Mouse (Mus musculus): ENCODE data around the gene Mov10. TPM values are rescaled to one million over a fixed set of nuclear protein-coding genes. Genes with fewer than 3 reads are reported as not detected.
"Not testable (repeated sequence)": the region's sequence is repeated elsewhere in the genome, so short reads cannot be mapped to it uniquely, and the experiment has no call there.

Gene Mov10
- polyA plus RNA-seq, 1 experiment from 2014 or later = 36.2 TPM

GRCm38 (mm10) chr3:104815346-104815745 lies 3.0 kb downstream of the Mov10 start:
- Histone ChIP-seq H3K9me3 (replicated peaks; ENCODE audit: control insufficient read depth, low read length) (no peaks in the 10 kb centered on the region), H3K27me3 (ENCODE audit: control insufficient read depth, insufficient read depth, low read depth, low read length) (no peaks in the 10 kb centered on the region), H3K27ac (ENCODE audit: low read length) (no peak overlapping the region), H3K9ac (ENCODE audit: low read depth, low read length) (no peak overlapping the region), H3K4me3 (ENCODE audit: low read depth, low read length) (no peak overlapping the region), H3K4me1 (ENCODE audit: control insufficient read depth, low read depth, low read length) (peaks cover 17% of the 10 kb centered on the region), H3K4me2 (ENCODE audit: low read depth, low read length) (no peak overlapping the region), H3K36me3 (ENCODE audit: control insufficient read depth, insufficient read depth) (no peaks in the 10 kb centered on the region)
- ATAC-seq (ENCODE audit: low read depth) = no peak
- 70% methylated on average over 2 of the region's 2 CpGs for WGBS (ENCODE audit: insufficient replicate concordance)

- 82% methylated on average over 1 of the region's 1 CpGs for WGBS (ENCODE audit: insufficient replicate concordance)
- no peaks in the 10 kb centered on the region for H3K36me3 ChIP-seq (ENCODE audit: control insufficient read depth, insufficient read depth)
Measured at GRCm38 (mm10) chr3:104814746-104815145, 3.6 kb downstream of the Mov10 start.

DNA sequence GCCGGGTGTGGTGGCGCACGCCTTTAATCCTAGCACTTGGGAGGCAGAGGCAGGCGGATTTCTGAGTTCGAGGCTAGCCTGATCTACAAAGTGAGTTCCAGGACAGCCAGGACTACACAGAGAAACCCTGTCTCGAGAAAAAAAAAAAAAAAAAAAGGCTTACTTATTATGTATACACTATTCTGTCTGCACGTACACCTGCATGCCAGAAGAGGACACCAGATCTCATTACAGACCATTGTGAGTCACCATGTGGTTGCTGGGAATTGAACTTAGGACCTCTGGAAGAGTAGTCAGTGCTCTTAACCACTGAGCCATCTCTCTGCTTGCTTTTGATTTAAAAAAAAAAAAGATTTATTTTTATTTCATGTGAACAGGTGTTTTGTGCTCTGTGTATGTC lies 5.1 kb downstream of the Mov10 start:
- 78% methylated on average over 7 of the region's 7 CpGs for WGBS (ENCODE audit: insufficient replicate concordance)
- not testable (repeated sequence) for H3K9me3 ChIP-seq (replicated peaks; ENCODE audit: control insufficient read depth, low read length); H3K27me3 ChIP-seq (ENCODE audit: control insufficient read depth, insufficient read depth, low read depth, low read length); H3K4me1 ChIP-seq (ENCODE audit: control insufficient read depth, low read depth, low read length); H3K4me2 ChIP-seq (ENCODE audit: low read depth, low read length); ATAC-seq (ENCODE audit: low read depth); H3K4me3 ChIP-seq (ENCODE audit: low read depth, low read length); H3K9ac ChIP-seq (ENCODE audit: low read depth, low read length); H3K36me3 ChIP-seq (ENCODE audit: control insufficient read depth, insufficient read depth); H3K27ac ChIP-seq (ENCODE audit: low read length)

More at GRCm38 (mm10) chr3:104814746-104815145, 3.6 kb downstream of the Mov10 start:
- H3K4me1 ChIP-seq (ENCODE audit: control insufficient read depth, low read depth, low read length) = peaks cover 17% of the 10 kb centered on the region
- H3K27me3 ChIP-seq (ENCODE audit: control insufficient read depth, insufficient read depth, low read depth, low read length) = no peaks in the 10 kb centered on the region
- H3K4me2 ChIP-seq (ENCODE audit: low read depth, low read length) = no peak overlapping the region
- H3K9me3 ChIP-seq (replicated peaks; ENCODE audit: control insufficient read depth, low read length) = no peaks in the 10 kb centered on the region
- no peak for ATAC-seq (ENCODE audit: low read depth)
- H3K9ac ChIP-seq (ENCODE audit: low read depth, low read length) = no peak overlapping the region
- no peak overlapping the region for H3K4me3 ChIP-seq (ENCODE audit: low read depth, low read length)
- no peak overlapping the region for H3K27ac ChIP-seq (ENCODE audit: low read length)

GRCm38 (mm10) chr3:104812254-104812653 lies 6.1 kb downstream of the Mov10 start:
- Histone ChIP-seq H3K4me3 (ENCODE audit: low read depth, low read length) (no peak overlapping the region), H3K4me2 (ENCODE audit: low read depth, low read length) (no peak overlapping the region), H3K4me1 (ENCODE audit: control insufficient read depth, low read depth, low read length) (peaks cover 4% of the 10 kb centered on the region), H3K27me3 (ENCODE audit: control insufficient read depth, insufficient read depth, low read depth, low read length) (no peaks in the 10 kb centered on the region), H3K27ac (ENCODE audit: low read length) (no peak overlapping the region), H3K9ac (ENCODE audit: low read depth, low read length) (no peak overlapping the region), H3K36me3 (ENCODE audit: control insufficient read depth, insufficient read depth) (no peaks in the 10 kb centered on the region), H3K9me3 (replicated peaks; ENCODE audit: control insufficient read depth, low read length) (no peaks in the 10 kb centered on the region)
- 67% methylated on average over 4 of the region's 4 CpGs for WGBS (ENCODE audit: insufficient replicate concordance)
- ATAC-seq (ENCODE audit: low read depth) = no peak

DNA sequence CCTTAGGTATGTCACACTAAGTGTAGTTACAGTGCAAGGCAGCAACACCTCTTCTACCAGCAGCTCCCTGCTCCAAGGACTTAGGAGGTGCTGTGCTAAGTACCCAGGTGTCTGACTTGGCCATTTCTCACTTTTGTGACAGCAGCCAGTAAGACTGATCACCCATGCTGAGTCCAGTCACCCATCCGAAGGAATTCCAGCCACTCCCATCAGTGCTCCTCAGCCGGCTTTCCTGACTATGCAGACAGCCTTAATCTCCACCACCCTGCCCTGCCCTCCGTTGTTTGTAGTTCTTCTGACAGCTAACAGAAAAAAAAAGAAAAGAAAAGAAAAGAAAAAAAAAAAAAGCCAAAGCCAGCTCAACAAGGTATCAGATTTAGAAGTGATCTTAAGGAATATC lies 6.6 kb downstream of the Mov10 start:
- no peaks in the 10 kb centered on the region; the same call in 1 of the 2 replicates for H3K4me1 ChIP-seq (ENCODE audit: control insufficient read depth, low read depth, low read length)
- no peak overlapping the region for H3K4me2 ChIP-seq (ENCODE audit: low read depth, low read length)
- no peaks in the 10 kb centered on the region for H3K36me3 ChIP-seq (ENCODE audit: control insufficient read depth, insufficient read depth)
- ATAC-seq (ENCODE audit: low read depth) = no peak
- no peaks in the 10 kb centered on the region for H3K27me3 ChIP-seq (ENCODE audit: control insufficient read depth, insufficient read depth, low read depth, low read length)
- WGBS (ENCODE audit: insufficient replicate concordance) = 56% methylated on average over 3 of the region's 3 CpGs
- no peak overlapping the region for H3K9ac ChIP-seq (ENCODE audit: low read depth, low read length)
- H3K9me3 ChIP-seq (replicated peaks; ENCODE audit: control insufficient read depth, low read length) = no peaks in the 10 kb centered on the region
- H3K27ac ChIP-seq (ENCODE audit: low read length) = no peak overlapping the region
- H3K4me3 ChIP-seq (ENCODE audit: low read depth, low read length) = no peak overlapping the region

DNA sequence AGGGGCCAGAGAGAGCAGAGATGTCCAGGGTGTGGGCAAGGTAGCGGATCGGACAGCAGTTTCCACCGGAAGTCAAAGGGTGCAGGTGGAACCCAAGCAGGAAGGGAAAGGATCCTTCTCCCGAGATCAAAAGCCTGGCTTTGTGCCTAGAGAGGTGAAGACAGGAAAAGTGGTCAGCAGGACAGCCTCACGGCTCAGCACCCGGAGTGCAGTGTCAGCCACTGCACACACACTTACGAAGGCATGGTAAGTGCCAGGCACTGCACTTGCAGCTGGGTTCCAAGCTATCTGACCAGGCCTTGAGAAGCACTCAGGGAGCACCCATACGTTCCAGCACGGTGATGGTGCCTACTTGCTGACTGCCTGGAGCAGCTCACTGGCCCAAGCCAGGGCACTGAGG lies 12.8 kb downstream of the Mov10 start:
- H3K27ac ChIP-seq (ENCODE audit: low read length) = no peak overlapping the region
- WGBS (ENCODE audit: insufficient replicate concordance) = 74% methylated on average over 9 of the region's 9 CpGs
- no peaks in the 10 kb centered on the region for H3K27me3 ChIP-seq (ENCODE audit: control insufficient read depth, insufficient read depth, low read depth, low read length)
- H3K4me1 ChIP-seq (ENCODE audit: control insufficient read depth, low read depth, low read length) = no peaks in the 10 kb centered on the region
- no peak overlapping the region for H3K4me2 ChIP-seq (ENCODE audit: low read depth, low read length)
- no peaks in the 10 kb centered on the region; the same call in 1 of the 2 replicates for H3K36me3 ChIP-seq (ENCODE audit: control insufficient read depth, insufficient read depth)
- no peak overlapping the region for H3K9ac ChIP-seq (ENCODE audit: low read depth, low read length)
- no peak overlapping the region for H3K4me3 ChIP-seq (ENCODE audit: low read depth, low read length)
- no peaks in the 10 kb centered on the region for H3K9me3 ChIP-seq (replicated peaks; ENCODE audit: control insufficient read depth, low read length)
- ATAC-seq (ENCODE audit: low read depth) = no peak

- Histone ChIP-seq H3K4me1 (ENCODE audit: control insufficient read depth, low read depth, low read length) (no peaks in the 10 kb centered on the region), H3K4me3 (ENCODE audit: low read depth, low read length) (no peak overlapping the region), H3K4me2 (ENCODE audit: low read depth, low read length) (no peak overlapping the region), H3K36me3 (ENCODE audit: control insufficient read depth, insufficient read depth) (peaks cover 4% of the 10 kb centered on the region), H3K9ac (ENCODE audit: low read depth, low read length) (no peak overlapping the region), H3K27me3 (ENCODE audit: control insufficient read depth, insufficient read depth, low read depth, low read length) (no peaks in the 10 kb centered on the region), H3K27ac (ENCODE audit: low read length) (no peak overlapping the region), H3K9me3 (replicated peaks; ENCODE audit: control insufficient read depth, low read length) (no peaks in the 10 kb centered on the region)
- 84% methylated on average over 10 of the region's 10 CpGs for WGBS (ENCODE audit: insufficient replicate concordance)
- no peak for ATAC-seq (ENCODE audit: low read depth)
Measured at GRCm38 (mm10) chr3:104804312-104804711, 14.1 kb downstream of the Mov10 start.

- Histone ChIP-seq H3K4me3 (ENCODE audit: low read depth, low read length) (no peak overlapping the region), H3K4me2 (ENCODE audit: low read depth, low read length) (no peak overlapping the region), H3K9ac (ENCODE audit: low read depth, low read length) (no peak overlapping the region), H3K4me1 (ENCODE audit: control insufficient read depth, low read depth, low read length) (no peaks in the 10 kb centered on the region), H3K27ac (ENCODE audit: low read length) (no peak overlapping the region), H3K9me3 (replicated peaks; ENCODE audit: control insufficient read depth, low read length) (no peaks in the 10 kb centered on the region), H3K27me3 (ENCODE audit: control insufficient read depth, insufficient read depth, low read depth, low read length) (no peaks in the 10 kb centered on the region), H3K36me3 (ENCODE audit: control insufficient read depth, insufficient read depth) (peaks cover 4% of the 10 kb centered on the region)
- ATAC-seq (ENCODE audit: low read depth) = no peak
- WGBS (ENCODE audit: insufficient replicate concordance) = 76% methylated on average over 6 of the region's 6 CpGs
Measured at GRCm38 (mm10) chr3:104801481-104801880, 16.9 kb downstream of the Mov10 start.

DNA sequence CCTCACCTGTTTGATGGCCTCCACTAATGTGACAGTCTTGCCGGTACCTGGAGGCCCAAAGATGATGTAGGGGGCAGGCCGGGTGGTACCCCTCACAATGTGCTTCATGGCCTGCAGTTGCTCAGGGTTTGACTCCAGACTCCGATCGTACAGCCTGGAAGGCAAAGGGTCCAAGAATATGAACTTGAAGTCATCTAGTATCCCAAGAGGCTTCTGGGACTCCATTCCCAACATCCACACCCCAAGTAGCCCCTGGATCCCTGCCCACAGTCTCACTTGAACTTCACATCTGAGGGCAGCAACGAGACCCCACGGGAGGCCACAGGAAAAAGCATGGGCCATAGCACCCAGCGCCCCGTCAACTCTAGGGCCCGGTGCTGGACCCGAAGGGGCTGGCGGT lies 17.7 kb downstream of the Mov10 start:
- Histone ChIP-seq H3K4me2 (ENCODE audit: low read depth, low read length) (no peak overlapping the region), H3K9ac (ENCODE audit: low read depth, low read length) (no peak overlapping the region), H3K27me3 (ENCODE audit: control insufficient read depth, insufficient read depth, low read depth, low read length) (no peaks in the 10 kb centered on the region), H3K4me3 (ENCODE audit: low read depth, low read length) (no peak overlapping the region), H3K27ac (ENCODE audit: low read length) (no peak overlapping the region), H3K36me3 (ENCODE audit: control insufficient read depth, insufficient read depth) (peaks cover 4% of the 10 kb centered on the region), H3K4me1 (ENCODE audit: control insufficient read depth, low read depth, low read length) (peaks cover under 1% of the 10 kb centered on the region), H3K9me3 (replicated peaks; ENCODE audit: control insufficient read depth, low read length) (no peaks in the 10 kb centered on the region)
- ATAC-seq (ENCODE audit: low read depth) = no peak
- 81% methylated on average over 11 of the region's 11 CpGs for WGBS (ENCODE audit: insufficient replicate concordance)

Data from liver, embryonic 16.5 days (tissue).